Mouse (Mus musculus): ENCODE results near the gene Tmem56. TPM values are rescaled to one million over a fixed set of nuclear protein-coding genes. Genes with fewer than 3 reads are reported as not detected.

Gene Tmem56
- polyA plus RNA-seq, 1 experiment from 2014 or later = 0.98 TPM

GRCm38 (mm10) chr3:121168581-121168980, 114.3 kb downstream of the Tmem56 start:
- Histone ChIP-seq H3K4me3 (ENCODE audit: low read depth, low read length) (no peak overlapping the region), H3K4me2 (replicated peaks; ENCODE audit: low read depth, low read length) (no peak overlapping the region), H3K27ac (ENCODE audit: low read length) (no peak overlapping the region), H3K36me3 (ENCODE audit: control insufficient read depth, insufficient read depth, low read length) (no peaks in the 10 kb centered on the region), H3K9me3 (ENCODE audit: control insufficient read depth, low read depth, low read length) (no peaks in the 10 kb centered on the region), H3K4me1 (ENCODE audit: control insufficient read depth, insufficient read depth, low read length) (0 out of 2 replicates have a peak, but pooled peaks cover 3% of the 10 kb centered on the region), H3K27me3 (ENCODE audit: control insufficient read depth, insufficient read depth, low read length) (no peaks in the 10 kb centered on the region), H3K9ac (replicated peaks; ENCODE audit: low read depth, low read length) (no peak overlapping the region)
- ATAC-seq (ENCODE audit: insufficient number of reproducible peaks, insufficient read depth, low FRiP score, low read depth) = no peak
- 78% methylated on average over 8 of the region's 8 CpGs for WGBS

GRCm38 (mm10) chr3:121163271-121163819, 119.6 kb downstream of the Tmem56 start:
- Histone ChIP-seq H3K27me3 (ENCODE audit: control insufficient read depth, insufficient read depth, low read length) (no peaks in the 10 kb centered on the region), H3K9ac (replicated peaks; ENCODE audit: low read depth, low read length) (no peak overlapping the region), H3K27ac (ENCODE audit: low read length) (no peak overlapping the region), H3K4me1 (ENCODE audit: control insufficient read depth, insufficient read depth, low read length) (no peaks in the 10 kb centered on the region), H3K4me3 (ENCODE audit: low read depth, low read length) (no peak overlapping the region), H3K36me3 (ENCODE audit: control insufficient read depth, insufficient read depth, low read length) (no peaks in the 10 kb centered on the region), H3K9me3 (ENCODE audit: control insufficient read depth, low read depth, low read length) (no peaks in the 10 kb centered on the region), H3K4me2 (replicated peaks; ENCODE audit: low read depth, low read length) (no peak overlapping the region)
- no peak for ATAC-seq (ENCODE audit: insufficient number of reproducible peaks, insufficient read depth, low FRiP score, low read depth)
- 54% methylated on average over 7 of the region's 7 CpGs for WGBS

- 52% methylated on average over 2 of the region's 2 CpGs for WGBS
Measured at GRCm38 (mm10) chr3:121161661-121162060, 121.2 kb downstream of the Tmem56 start.

GRCm38 (mm10) chr3:121160424-121160823, 122.5 kb downstream of the Tmem56 start:
- H3K9me3 ChIP-seq (ENCODE audit: control insufficient read depth, low read depth, low read length) = no peaks in the 10 kb centered on the region
- H3K27me3 ChIP-seq (ENCODE audit: control insufficient read depth, insufficient read depth, low read length) = no peaks in the 10 kb centered on the region
- no peak for ATAC-seq (ENCODE audit: insufficient number of reproducible peaks, insufficient read depth, low FRiP score, low read depth)
- H3K4me2 ChIP-seq (replicated peaks; ENCODE audit: low read depth, low read length) = no peak overlapping the region
- no peaks in the 10 kb centered on the region for H3K36me3 ChIP-seq (ENCODE audit: control insufficient read depth, insufficient read depth, low read length)
- WGBS = 30% methylated on average over 4 of the region's 4 CpGs
- no peak overlapping the region for H3K4me3 ChIP-seq (ENCODE audit: low read depth, low read length)
- no peak overlapping the region for H3K9ac ChIP-seq (replicated peaks; ENCODE audit: low read depth, low read length)
- no peaks in the 10 kb centered on the region for H3K4me1 ChIP-seq (ENCODE audit: control insufficient read depth, insufficient read depth, low read length)
- H3K27ac ChIP-seq (ENCODE audit: low read length) = no peak overlapping the region

More at GRCm38 (mm10) chr3:121161661-121162060, 121.2 kb downstream of the Tmem56 start:
- Histone ChIP-seq H3K36me3 (ENCODE audit: control insufficient read depth, insufficient read depth, low read length) (no peaks in the 10 kb centered on the region), H3K4me1 (ENCODE audit: control insufficient read depth, insufficient read depth, low read length) (no peaks in the 10 kb centered on the region), H3K27ac (ENCODE audit: low read length) (no peak overlapping the region), H3K4me3 (ENCODE audit: low read depth, low read length) (no peak overlapping the region), H3K9me3 (ENCODE audit: control insufficient read depth, low read depth, low read length) (no peaks in the 10 kb centered on the region), H3K9ac (replicated peaks; ENCODE audit: low read depth, low read length) (no peak overlapping the region), H3K27me3 (ENCODE audit: control insufficient read depth, insufficient read depth, low read length) (no peaks in the 10 kb centered on the region), H3K4me2 (replicated peaks; ENCODE audit: low read depth, low read length) (no peak overlapping the region)
- no peak for ATAC-seq (ENCODE audit: insufficient number of reproducible peaks, insufficient read depth, low FRiP score, low read depth)

GRCm38 (mm10) chr3:121159566-121159965, 123.3 kb downstream of the Tmem56 start:
- WGBS = 79% methylated on average over 10 of the region's 10 CpGs
- H3K36me3 ChIP-seq (ENCODE audit: control insufficient read depth, insufficient read depth, low read length) = no peaks in the 10 kb centered on the region
- no peaks in the 10 kb centered on the region for H3K4me1 ChIP-seq (ENCODE audit: control insufficient read depth, insufficient read depth, low read length)
- no peak overlapping the region for H3K27ac ChIP-seq (ENCODE audit: low read length)
- no peak overlapping the region for H3K4me3 ChIP-seq (ENCODE audit: low read depth, low read length)
- no peaks in the 10 kb centered on the region for H3K9me3 ChIP-seq (ENCODE audit: control insufficient read depth, low read depth, low read length)
- no peak for ATAC-seq (ENCODE audit: insufficient number of reproducible peaks, insufficient read depth, low FRiP score, low read depth)
- no peak overlapping the region for H3K9ac ChIP-seq (replicated peaks; ENCODE audit: low read depth, low read length)
- H3K27me3 ChIP-seq (ENCODE audit: control insufficient read depth, insufficient read depth, low read length) = no peaks in the 10 kb centered on the region
- no peak overlapping the region for H3K4me2 ChIP-seq (replicated peaks; ENCODE audit: low read depth, low read length)

GRCm38 (mm10) chr3:121158901-121159351, 124.0 kb downstream of the Tmem56 start:
- WGBS = 88% methylated on average over 16 of the region's 16 CpGs
- ATAC-seq (ENCODE audit: insufficient number of reproducible peaks, insufficient read depth, low FRiP score, low read depth) = no peak
- Histone ChIP-seq H3K4me3 (ENCODE audit: low read depth, low read length) (no peak overlapping the region), H3K4me1 (ENCODE audit: control insufficient read depth, insufficient read depth, low read length) (no peaks in the 10 kb centered on the region), H3K4me2 (replicated peaks; ENCODE audit: low read depth, low read length) (no peak overlapping the region), H3K9ac (replicated peaks; ENCODE audit: low read depth, low read length) (no peak overlapping the region), H3K36me3 (ENCODE audit: control insufficient read depth, insufficient read depth, low read length) (no peaks in the 10 kb centered on the region), H3K27me3 (ENCODE audit: control insufficient read depth, insufficient read depth, low read length) (no peaks in the 10 kb centered on the region), H3K27ac (ENCODE audit: low read length) (no peak overlapping the region), H3K9me3 (ENCODE audit: control insufficient read depth, low read depth, low read length) (no peaks in the 10 kb centered on the region)

GRCm38 (mm10) chr3:121157546-121158330, 125.2 kb downstream of the Tmem56 start:
- Histone ChIP-seq H3K36me3 (ENCODE audit: control insufficient read depth, insufficient read depth, low read length) (no peaks in the 10 kb centered on the region), H3K27me3 (ENCODE audit: control insufficient read depth, insufficient read depth, low read length) (no peaks in the 10 kb centered on the region), H3K4me1 (ENCODE audit: control insufficient read depth, insufficient read depth, low read length) (no peaks in the 10 kb centered on the region), H3K4me2 (replicated peaks; ENCODE audit: low read depth, low read length) (no peak overlapping the region), H3K9me3 (ENCODE audit: control insufficient read depth, low read depth, low read length) (no peaks in the 10 kb centered on the region), H3K9ac (replicated peaks; ENCODE audit: low read depth, low read length) (no peak overlapping the region), H3K27ac (ENCODE audit: low read length) (no peak overlapping the region), H3K4me3 (ENCODE audit: low read depth, low read length) (no peak overlapping the region)
- WGBS = 74% methylated on average over 10 of the region's 10 CpGs
- ATAC-seq (ENCODE audit: insufficient number of reproducible peaks, insufficient read depth, low FRiP score, low read depth) = no peak

- no peaks in the 10 kb centered on the region for H3K9me3 ChIP-seq (ENCODE audit: control insufficient read depth, low read depth, low read length)
- WGBS = 73% methylated on average over 11 of the region's 11 CpGs
- no peak overlapping the region for H3K9ac ChIP-seq (replicated peaks; ENCODE audit: low read depth, low read length)
- no peaks in the 10 kb centered on the region for H3K27me3 ChIP-seq (ENCODE audit: control insufficient read depth, insufficient read depth, low read length)
- no peak overlapping the region for H3K4me3 ChIP-seq (ENCODE audit: low read depth, low read length)
- H3K4me2 ChIP-seq (replicated peaks; ENCODE audit: low read depth, low read length) = no peak overlapping the region
- no peak overlapping the region for H3K27ac ChIP-seq (ENCODE audit: low read length)
- H3K36me3 ChIP-seq (ENCODE audit: control insufficient read depth, insufficient read depth, low read length) = no peaks in the 10 kb centered on the region
- no peaks in the 10 kb centered on the region for H3K4me1 ChIP-seq (ENCODE audit: control insufficient read depth, insufficient read depth, low read length)
- no peak for ATAC-seq (ENCODE audit: insufficient number of reproducible peaks, insufficient read depth, low FRiP score, low read depth)
Measured at GRCm38 (mm10) chr3:121156451-121157186, 126.3 kb downstream of the Tmem56 start.
